ENCODE assay signal across 8 mouse cellular contexts in the genomic region with DNA sequence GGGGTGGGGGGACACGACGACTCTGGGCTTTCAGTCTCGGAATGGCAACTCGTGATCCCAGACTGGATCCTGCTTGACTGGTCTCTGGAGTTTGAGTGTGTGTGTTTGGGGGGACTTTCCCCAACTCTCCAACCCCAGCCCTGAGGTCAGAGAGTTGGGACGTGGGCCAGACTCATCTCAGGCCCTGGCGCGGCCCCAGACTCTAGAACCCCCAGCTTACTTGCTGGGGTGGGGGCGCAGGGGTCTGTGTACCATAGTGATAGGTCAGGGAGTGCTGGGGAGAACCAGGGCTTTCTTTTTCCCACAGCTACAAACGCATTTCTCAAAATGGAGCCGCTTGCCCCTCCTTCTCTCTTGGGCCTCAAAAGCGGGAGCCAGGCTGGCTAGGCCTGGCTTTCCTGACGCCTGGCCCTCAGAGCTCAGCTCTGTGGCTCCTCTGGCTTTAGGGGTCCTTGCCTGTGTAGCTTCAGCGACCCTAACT. TPM values are rescaled to one million over a fixed set of nuclear protein-coding genes. Genes with fewer than 3 reads are reported as not detected.
A peak's percentile ranks its signal among the peaks of the same experiment; 100 is the strongest.
DNase-seq lines count a peak whose midpoint lies in the region; ATAC-seq and TF ChIP-seq lines count a peak whose summit lies in the region.

No protein-coding gene starts in this region.

- no peak for TF ChIP-seq CTCF in left cerebral cortex, adult 2 months (IDR thresholded peaks at IDR 0.05)

- peaks cover 37% of the 10 kb centered on the region for H3K36me3 ChIP-seq in embryonic facial prominence, embryonic 10.5 days (replicated peaks)
- H3K36me3 ChIP-seq in hindbrain, embryonic 11.5 days (ENCODE audit: control insufficient read depth, insufficient read depth, low read length): peaks cover 8% of the 10 kb centered on the region; the same call in 1 of the 2 replicates
- H3K36me3 ChIP-seq in liver, embryonic 13.5 days: peaks cover 9% of the 10 kb centered on the region

- H3K27ac ChIP-seq in left cerebral cortex, adult 2 months: peak overlapping the region; percentile 88
- H3K27ac ChIP-seq in embryonic facial prominence, embryonic 10.5 days (replicated peaks): peak overlapping the region; percentile 98
- H3K27ac ChIP-seq in hindbrain, embryonic 11.5 days (ENCODE audit: low read depth, low read length): peak overlapping the region; percentile 97
- H3K27ac ChIP-seq in liver, embryonic 13.5 days: peak overlapping the region; percentile 82

- H3K4me1 ChIP-seq in embryonic facial prominence, embryonic 10.5 days: peaks cover 74% of the 10 kb centered on the region
- H3K4me1 ChIP-seq in hindbrain, embryonic 11.5 days (replicated peaks; ENCODE audit: control insufficient read depth, insufficient read depth, low read length): peaks cover 16% of the 10 kb centered on the region
- H3K4me1 ChIP-seq in liver, embryonic 13.5 days (replicated peaks): peaks cover 77% of the 10 kb centered on the region

- peak overlapping the region; percentile 71 for H3K4me2 ChIP-seq in hindbrain, embryonic 11.5 days (replicated peaks; ENCODE audit: low read depth, low read length)
- H3K4me2 ChIP-seq in liver, embryonic 13.5 days: peak overlapping the region; percentile 93

- no peaks in the 10 kb centered on the region for H3K9me3 ChIP-seq in embryonic facial prominence, embryonic 10.5 days
- no peaks in the 10 kb centered on the region for H3K9me3 ChIP-seq in hindbrain, embryonic 11.5 days (ENCODE audit: control insufficient read depth, low read length)
- H3K9me3 ChIP-seq in liver, embryonic 13.5 days (replicated peaks): no peaks in the 10 kb centered on the region

- peak overlapping the region; percentile 56 for H3K4me3 ChIP-seq in left cerebral cortex, adult 2 months
- H3K4me3 ChIP-seq in embryonic facial prominence, embryonic 10.5 days: peak overlapping the region; percentile 87
- peak overlapping the region; percentile 69 for H3K4me3 ChIP-seq in hindbrain, embryonic 11.5 days (ENCODE audit: low read depth, low read length)
- peak overlapping the region; percentile 66 for H3K4me3 ChIP-seq in liver, embryonic 13.5 days (replicated peaks)

- ATAC-seq in hindbrain, embryonic 11.5 days (ENCODE audit: low FRiP score): peak; percentile 3; the same call in 1 of the 2 replicates
- ATAC-seq in liver, embryonic 13.5 days (ENCODE audit: low read depth): 0 out of 2 replicates have a peak, but pooled peaks have one; percentile 0

- intact Hi-C loops in left cerebral cortex, adult 2 months (cut with DNase I): no loop called here
- intact Hi-C loops in left cerebral cortex, postnatal 36 days (cut with DNase I): no loop called here
- intact Hi-C loops in gastrocnemius, postnatal 14 days (cut with DNase I; ENCODE audit: low total_unique reads): no loop called here

- no peak for DNase-seq in left cerebral cortex, adult 2 months (ENCODE audit: extremely low spot score in 1 of 2, low spot score in 2 of 2)
- no peak for DNase-seq in left cerebral cortex, postnatal 36 days (ENCODE audit: low spot score in 2 of 2)
- peak; percentile 56 for DNase-seq in embryonic facial prominence, embryonic 10.5 days (ENCODE audit: low spot score)
- DNase-seq in hindbrain, embryonic 11.5 days (ENCODE audit: low spot score): peak; percentile 58
- no peak for DNase-seq in liver, embryonic 13.5 days
- peak; percentile 41 for DNase-seq in retina, embryonic 14.5 days (ENCODE audit: low spot score)
- DNase-seq in gastrocnemius, postnatal 14 days: no peak
- DNase-seq in left cerebral cortex, adult 8-10 months (ENCODE audit: low spot score in 2 of 2): no peak

- WGBS in embryonic facial prominence, embryonic 10.5 days: under 1% methylated on average over 13 of the region's 13 CpGs
- WGBS in hindbrain, embryonic 11.5 days: under 1% methylated on average over 13 of the region's 13 CpGs
- 9% methylated on average over 13 of the region's 13 CpGs for WGBS in liver, embryonic 13.5 days (ENCODE audit: insufficient replicate concordance)

- H3K27me3 ChIP-seq in embryonic facial prominence, embryonic 10.5 days (replicated peaks; ENCODE audit: low read depth, poor library complexity, severe bottlenecking): no peaks in the 10 kb centered on the region
- H3K27me3 ChIP-seq in hindbrain, embryonic 11.5 days (ENCODE audit: control insufficient read depth, insufficient read depth, low read length): no peaks in the 10 kb centered on the region
- H3K27me3 ChIP-seq in liver, embryonic 13.5 days: peaks cover 12% of the 10 kb centered on the region; the same call in 1 of the 2 replicates

- H3K9ac ChIP-seq in hindbrain, embryonic 11.5 days (ENCODE audit: low read depth, low read length): peak overlapping the region; percentile 91
- peak overlapping the region; percentile 71 for H3K9ac ChIP-seq in liver, embryonic 13.5 days

RNA-seq across cellular contexts. Expression of a gene that starts 4.2 kb away (rescaled TPM):
- total RNA-seq in left cerebral cortex, adult 2 months (2021): 10 to 100 TPM; 36.5 to 39.1 TPM
- 10 to 100 TPM; 36.2 to 36.3 TPM for total RNA-seq in left cerebral cortex, postnatal 36 days (2021)
- 69.8 and 75.0 TPM in 2 replicates for polyA plus RNA-seq in embryonic facial prominence, embryonic 10.5 days (2016; fragmentation: Nextera tagmentation; extraction: Ambion mirVana)
- polyA plus RNA-seq in hindbrain, embryonic 11.5 days (2014; fragmentation: Nextera tagmentation; extraction: Ambion mirVana): 39.7 and 41.0 TPM in 2 replicates
- 6.9 and 8.3 TPM in 2 replicates for polyA plus RNA-seq in liver, embryonic 13.5 days (2015; fragmentation: Nextera tagmentation; extraction: Ambion mirVana)
- 10 to 100 TPM; 26.8 to 29.0 TPM for total RNA-seq in gastrocnemius, postnatal 14 days (2021)
- total RNA-seq in left cerebral cortex, adult 8-10 months (2022): 10 to 100 TPM; 40.8 to 44.6 (median 43.3) TPM

RNA-seq across cellular contexts. Expression of a gene that starts 12.1 kb away (rescaled TPM):
- total RNA-seq in left cerebral cortex, adult 2 months (2021): 10 to 100 TPM; 40.9 to 41.8 TPM
- 10 to 100 TPM; 36.1 to 47.5 TPM for total RNA-seq in left cerebral cortex, postnatal 36 days (2021)
- polyA plus RNA-seq in embryonic facial prominence, embryonic 10.5 days (2016; fragmentation: Nextera tagmentation; extraction: Ambion mirVana): 70.6 and 74.8 TPM in 2 replicates
- 69.0 and 75.0 TPM in 2 replicates for polyA plus RNA-seq in hindbrain, embryonic 11.5 days (2014; fragmentation: Nextera tagmentation; extraction: Ambion mirVana)
- polyA plus RNA-seq in liver, embryonic 13.5 days (2015; fragmentation: Nextera tagmentation; extraction: Ambion mirVana): 40.2 and 42.4 TPM in 2 replicates
- 10 to 100 TPM; 32.9 to 35.4 TPM for total RNA-seq in gastrocnemius, postnatal 14 days (2021)
- total RNA-seq in left cerebral cortex, adult 8-10 months (2022): 10 to 100 TPM; 37.3 to 43.8 (median 39.8) TPM

RNA-seq across cellular contexts. Expression of a gene that starts 12.9 kb away (rescaled TPM):
- total RNA-seq in left cerebral cortex, adult 2 months (2021): 10 to 100 TPM; 12.9 to 14.8 TPM
- total RNA-seq in left cerebral cortex, postnatal 36 days (2021): 10 to 100 TPM; 12.3 to 14.0 TPM
- polyA plus RNA-seq in embryonic facial prominence, embryonic 10.5 days (2016; fragmentation: Nextera tagmentation; extraction: Ambion mirVana): 40.9 and 41.8 TPM in 2 replicates
- polyA plus RNA-seq in hindbrain, embryonic 11.5 days (2014; fragmentation: Nextera tagmentation; extraction: Ambion mirVana): 15.0 and 16.6 TPM in 2 replicates
- polyA plus RNA-seq in liver, embryonic 13.5 days (2015; fragmentation: Nextera tagmentation; extraction: Ambion mirVana): 13.2 and 14.3 TPM in 2 replicates
- 10 to 100 TPM; 14.5 to 15.9 TPM for total RNA-seq in gastrocnemius, postnatal 14 days (2021)
- 10 to 100 TPM; 13.2 to 15.1 (median 14.2) TPM for total RNA-seq in left cerebral cortex, adult 8-10 months (2022)

RNA-seq across cellular contexts. Expression of a gene that starts 27.1 kb away (rescaled TPM):
- total RNA-seq in left cerebral cortex, adult 2 months (2021): 1 to 10 TPM; 5.2 to 6.1 TPM
- total RNA-seq in left cerebral cortex, postnatal 36 days (2021): 1 to 10 TPM; 3.3 to 5.8 TPM
- 0.27 and 0.65 TPM in 2 replicates for polyA plus RNA-seq in embryonic facial prominence, embryonic 10.5 days (2016; fragmentation: Nextera tagmentation; extraction: Ambion mirVana)
- polyA plus RNA-seq in hindbrain, embryonic 11.5 days (2014; fragmentation: Nextera tagmentation; extraction: Ambion mirVana): 0.62 TPM in 1 of 2 replicates, not detected in the other
- not detected in 2 replicates for polyA plus RNA-seq in liver, embryonic 13.5 days (2015; fragmentation: Nextera tagmentation; extraction: Ambion mirVana)
- total RNA-seq in gastrocnemius, postnatal 14 days (2021): 10 to 100 TPM in 1 of 2 experiments, 1 to 10 TPM in 1; 9.8 to 10.9 TPM
- 1 to 10 TPM; 5.5 to 6.2 (median 5.7) TPM for total RNA-seq in left cerebral cortex, adult 8-10 months (2022)

RNA-seq across cellular contexts. Expression of a gene that starts 28.9 kb away (rescaled TPM):
- 100 to 1,000 TPM; 120 to 125 TPM for total RNA-seq in left cerebral cortex, adult 2 months (2021)
- 100 to 1,000 TPM; 118 to 119 TPM for total RNA-seq in left cerebral cortex, postnatal 36 days (2021)
- 7.7 and 9.8 TPM in 2 replicates for polyA plus RNA-seq in embryonic facial prominence, embryonic 10.5 days (2016; fragmentation: Nextera tagmentation; extraction: Ambion mirVana)
- polyA plus RNA-seq in hindbrain, embryonic 11.5 days (2014; fragmentation: Nextera tagmentation; extraction: Ambion mirVana): 22.7 and 23.8 TPM in 2 replicates
- 2.4 and 2.9 TPM in 2 replicates for polyA plus RNA-seq in liver, embryonic 13.5 days (2015; fragmentation: Nextera tagmentation; extraction: Ambion mirVana)
- 10 to 100 TPM; 21.3 to 22.1 TPM for total RNA-seq in gastrocnemius, postnatal 14 days (2021)
- total RNA-seq in left cerebral cortex, adult 8-10 months (2022): 100 to 1,000 TPM; 111 to 132 (median 121) TPM

Comparison
In these comparisons a context has a peak if more than half of its experiments do, and no peak if none do; other contexts are left out.
1. DNase-seq: peak in embryonic facial prominence, embryonic 10.5 days (single experiment), hindbrain, embryonic 11.5 days (single experiment) and retina, embryonic 14.5 days (single experiment); none in left cerebral cortex, adult 2 months (0 of 2), left cerebral cortex, postnatal 36 days (0 of 2), liver, embryonic 13.5 days (single experiment), gastrocnemius, postnatal 14 days (single experiment) and left cerebral cortex, adult 8-10 months (0 of 2).
2. Peak in every context shown above with its lines, with median percentiles within 50 percentile points of each other: H3K27ac ChIP-seq and H3K4me3 ChIP-seq.